Mouse (Mus musculus): ENCODE data around the gene Rubcnl. TPM values are rescaled to one million over a fixed set of nuclear protein-coding genes. Genes with fewer than 3 reads are reported as not detected.

The Rubcnl gene
- total and polyA plus RNA-seq, 3 experiments: 0.04 to 0.06 TPM; not detected in 1

GRCm38 (mm10) chr14:74985658-74986057, 30.2 kb upstream of the Rubcnl start:
- DNase-seq (ENCODE audit: low read depth, low spot score): no peak
- Histone ChIP-seq H3K4me3 (ENCODE audit: control insufficient read depth in 1 of 2, insufficient read depth in 1 of 2, low read depth in 2 of 2, low read length in 2 of 2) (no peak overlapping the region), H3K9ac (ENCODE audit: control insufficient read depth, low read depth, low read length, poor library complexity, severe bottlenecking) (no peak overlapping the region), H3K27me3 (ENCODE audit: control insufficient read depth in 1 of 2, insufficient read depth in 2 of 2, low read length in 2 of 2) (no peaks in the 10 kb centered on the region), H3K9me3 (replicated peaks; ENCODE audit: insufficient read depth, low read length) (no peaks in the 10 kb centered on the region), H3K79me2 (ENCODE audit: control insufficient read depth, insufficient read depth, low read length, poor library complexity) (no peaks in the 10 kb centered on the region), H3K4me1 (ENCODE audit: control insufficient read depth in 1 of 2, insufficient read depth in 2 of 2, low read length in 2 of 2) (peaks cover 8 to 24% of the 10 kb centered on the region in 2 experiments), H3K36me3 (ENCODE audit: control insufficient read depth in 1 of 2, insufficient read depth in 2 of 2, low read length in 2 of 2) (peaks cover 0 to 20% of the 10 kb centered on the region in 2 experiments; a peak in 1 of 4 replicates), H3K27ac (ENCODE audit: control insufficient read depth, low read depth, low read length) (no peak overlapping the region)
- TF ChIP-seq ZMIZ1 (IDR thresholded peaks at IDR 0.05; ENCODE audit: low read depth, low read length) (no peak), NRF1 (IDR thresholded peaks at IDR 0.05; ENCODE audit: insufficient read depth, low read depth, low read length, poor library complexity, severe bottlenecking) (no peak), E2F4 (IDR thresholded peaks at IDR 0.05; ENCODE audit: borderline replicate concordance, low read depth, low read length) (no peak), GABPA (IDR thresholded peaks at IDR 0.05; ENCODE audit: low read depth, low read length) (no peak)

- no peak for DNase-seq (ENCODE audit: low read depth, low spot score)
- Histone ChIP-seq H3K27me3 (ENCODE audit: control insufficient read depth in 1 of 2, insufficient read depth in 2 of 2, low read length in 2 of 2) (no peaks in the 10 kb centered on the region), H3K9ac (ENCODE audit: control insufficient read depth, low read depth, low read length, poor library complexity, severe bottlenecking) (no peak overlapping the region), H3K36me3 (ENCODE audit: control insufficient read depth in 1 of 2, insufficient read depth in 2 of 2, low read length in 2 of 2) (peaks cover 0 to 21% of the 10 kb centered on the region in 2 experiments; a peak in 1 of 4 replicates), H3K4me1 (ENCODE audit: control insufficient read depth in 1 of 2, insufficient read depth in 2 of 2, low read length in 2 of 2) (peaks cover 8 to 24% of the 10 kb centered on the region in 2 experiments), H3K79me2 (ENCODE audit: control insufficient read depth, insufficient read depth, low read length, poor library complexity) (no peaks in the 10 kb centered on the region), H3K27ac (ENCODE audit: control insufficient read depth, low read depth, low read length) (no peak overlapping the region), H3K4me3 (ENCODE audit: control insufficient read depth in 1 of 2, insufficient read depth in 1 of 2, low read depth in 2 of 2, low read length in 2 of 2) (no peak overlapping the region), H3K9me3 (replicated peaks; ENCODE audit: insufficient read depth, low read length) (no peaks in the 10 kb centered on the region)
- no peak for TF ChIP-seq POLR2A (IDR thresholded peaks at IDR 0.05; ENCODE audit: control insufficient read depth in 1 of 2, insufficient read depth in 1 of 2, low read depth in 1 of 2, low read length in 2 of 2, poor library complexity in 1 of 2)
- no peak for TF ChIP-seq CTCF (IDR thresholded peaks at IDR 0.05 in 2 of 3, conservative IDR thresholded peaks at IDR 0.05 in 1 of 3; ENCODE audit: control insufficient read depth in 1 of 3, insufficient read depth in 1 of 3, low read depth in 2 of 3, low read length in 3 of 3, poor library complexity in 1 of 3, severe bottlenecking in 1 of 3)
- no peak for TF ChIP-seq USF2 (IDR thresholded peaks at IDR 0.05; ENCODE audit: borderline replicate concordance in 1 of 2, insufficient read depth in 1 of 2, low read depth in 1 of 2, low read length in 2 of 2)
- no peak for TF ChIP-seq HCFC1 (IDR thresholded peaks at IDR 0.05; ENCODE audit: low read depth, low read length)
- TF ChIP-seq MAZ (IDR thresholded peaks at IDR 0.05; ENCODE audit: low read depth, low read length): no peak
- no peak for TF ChIP-seq RAD21 (IDR thresholded peaks at IDR 0.05; ENCODE audit: low read depth, low read length)
- no peak for TF ChIP-seq E2F4 (IDR thresholded peaks at IDR 0.05; ENCODE audit: borderline replicate concordance, low read depth, low read length)
- no peak for TF ChIP-seq ZC3H11A (IDR thresholded peaks at IDR 0.05; ENCODE audit: low read depth, low read length)
- no peak for TF ChIP-seq MAFK (IDR thresholded peaks at IDR 0.05; ENCODE audit: borderline replicate concordance, low read depth, low read length)
- TF ChIP-seq NRF1 (IDR thresholded peaks at IDR 0.05; ENCODE audit: insufficient read depth, low read depth, low read length, poor library complexity, severe bottlenecking): no peak
- no peak for TF ChIP-seq BHLHE40 (IDR thresholded peaks at IDR 0.05; ENCODE audit: borderline replicate concordance, low read depth, low read length)
- TF ChIP-seq RCOR1 (IDR thresholded peaks at IDR 0.05; ENCODE audit: low read depth, low read length): no peak
Observed at GRCm38 (mm10) chr14:74986527-74986926, 29.3 kb upstream of the Rubcnl start.

Data from MEL (cell line).